Mouse (Mus musculus) liver, embryonic 14.5 days (tissue): ENCODE results near the gene Atxn1. TPM values are rescaled to one million over a fixed set of nuclear protein-coding genes. Genes with fewer than 3 reads are reported as not detected.
A peak's percentile ranks its signal among the peaks of the same experiment; 100 is the strongest.

ENCODE experiments used
- ATAC-seq: fragments of 200-750 bp; cut with Nextera tagmentation; 2 replicates; pipeline ENCODE4 v1.8.0; 2017; ENCODE audit warnings: moderate number of reproducible peaks, mild to moderate bottlenecking, moderate library complexity; ENCODE audit not compliant: insufficient read depth
- DNase-seq, 3 experiments: peaks; one replicate each; pipeline ENCODE4 v3.0.0-alpha.2; 2012 to 2013; ENCODE audit warnings: low read depth in 3 of 3, low spot score in 3 of 3
- H3K27ac ChIP-seq: fragments of 300-500 bp; sonication (generic); 2 replicates; pipeline ENCODE4 v1.5.1; 2014; ENCODE audit warnings: moderate library complexity, mild to moderate bottlenecking, control low read depth, inconsistent platforms
- H3K27me3 ChIP-seq: fragments of 300-500 bp; sonication (generic); 2 replicates; pipeline ENCODE4 v1.6.1; 2014; ENCODE audit warnings: mild to moderate bottlenecking, low read length, moderate library complexity; ENCODE audit not compliant: control insufficient read depth, insufficient read depth
- H3K36me3 ChIP-seq: fragments of 300-500 bp; sonication (generic); replicated peaks from 2 replicates; pipeline ENCODE4 v1.6.1; 2014; ENCODE audit warnings: low read depth; ENCODE audit not compliant: control insufficient read depth, insufficient read depth
- H3K4me1 ChIP-seq, 2 experiments: fragments of 200-500 bp in 1 of 2; fragments of 300-500 bp in 1 of 2; sonication (generic) in 1 of 2; replicated peaks; 2 replicates each; pipeline ENCODE4 v1.6.1; 2012 to 2014; ENCODE audit warnings: antibody characterized with exemption in 1 of 2, inconsistent platforms in 1 of 2, low read length in 1 of 2; ENCODE audit not compliant: control insufficient read depth in 2 of 2, insufficient read depth in 2 of 2
- H3K4me2 ChIP-seq: fragments of 300-500 bp; sonication (generic); 2 replicates; pipeline ENCODE4 v1.6.1; 2014; ENCODE audit warnings: low read depth, mild to moderate bottlenecking, control low read depth, moderate library complexity
- H3K4me3 ChIP-seq, 2 experiments: fragments of 200-500 bp in 1 of 2; fragments of 300-500 bp in 1 of 2; sonication (generic) in 1 of 2; 2 replicates each; pipeline ENCODE4 v1.5.1; 2012 to 2014; ENCODE audit warnings: low read depth in 2 of 2, low read length in 2 of 2, mild to moderate bottlenecking in 2 of 2, control low read depth in 1 of 2, inconsistent platforms in 1 of 2, moderate library complexity in 1 of 2; ENCODE audit not compliant: insufficient read depth in 1 of 2
- H3K9ac ChIP-seq: fragments of 300-500 bp; sonication (generic); replicated peaks from 2 replicates; pipeline ENCODE4 v1.6.1; 2014; ENCODE audit warnings: mild to moderate bottlenecking, control low read depth, moderate library complexity
- H3K9me3 ChIP-seq: fragments of 300-500 bp; sonication (generic); 2 replicates; pipeline ENCODE4 v1.6.1; 2016; ENCODE audit warnings: low read length, mixed read lengths; ENCODE audit not compliant: control insufficient read depth
- CTCF ChIP-seq: IDR thresholded peaks from 2 replicates; pipeline ENCODE4 v1.5.1; 2016; ENCODE audit warnings: antibody characterized with exemption, low read depth, control low read depth
- EP300 ChIP-seq: IDR thresholded peaks from 2 replicates; pipeline ENCODE4 v1.6.1; 2016; ENCODE audit warnings: antibody characterized with exemption, low read depth
- WGBS: fragments of 180-500 bp; shearing (Covaris S2); extraction: QIAGEN DNeasy Blood & Tissue Kit; methylation state at CpG from one replicate; pipeline ENCODE4 v1.1.7; 2014; ENCODE audit not compliant: insufficient replicate concordance; 5-methylcytosine and 5-hydroxymethylcytosine counted together
- polyA plus RNA-seq, 2 experiments: library from polyadenylated mRNA; depleted of rRNA in 1 of 2; stranded (reverse) in 1 of 2; unstranded in 1 of 2; fragments of >200 nt; fragmentation: Nextera tagmentation in 1 of 2; extraction: Ambion mirVana in 1 of 2; gene quantifications; 2 replicates each; pipeline versions ENCODE4 v1.2.1 to v1.2.3; 2012 to 2014

Atxn1 gene
- polyA plus RNA-seq, 2 experiments: 1.0 to 1.2 TPM

DNA sequence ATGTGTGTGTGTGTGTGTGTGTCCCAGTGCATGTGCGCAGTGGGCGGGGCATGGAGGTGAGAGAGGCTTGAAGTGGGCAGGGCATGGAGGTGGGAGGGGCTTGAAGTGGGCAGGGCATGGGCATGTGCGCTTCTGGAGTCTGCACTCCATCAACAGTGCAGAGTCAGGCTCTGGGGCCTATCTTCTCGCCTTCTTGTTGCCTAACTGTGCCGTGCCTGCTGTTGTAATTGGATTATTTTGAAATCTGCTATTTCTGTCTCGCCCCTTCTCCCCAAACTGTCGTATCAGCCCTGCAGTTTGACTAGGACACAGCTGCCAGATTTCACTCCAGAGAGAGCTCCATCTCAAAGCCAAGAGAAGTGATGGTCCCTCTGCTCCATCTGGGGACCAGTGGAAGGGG is 178.4 kb downstream of the Atxn1 start:
- 78% methylated on average over 7 of the region's 7 CpGs for WGBS
- H3K4me3 ChIP-seq: no peak overlapping the region
- no peak overlapping the region for H3K4me2 ChIP-seq
- TF ChIP-seq CTCF (no peak), EP300 (no peak)
- H3K27ac ChIP-seq: no peak overlapping the region
- no peaks in the 10 kb centered on the region for H3K36me3 ChIP-seq
- DNase-seq: no peak
- no peak for ATAC-seq
- H3K27me3 ChIP-seq: no peaks in the 10 kb centered on the region
- no peaks in the 10 kb centered on the region for H3K9me3 ChIP-seq
- H3K9ac ChIP-seq: no peak overlapping the region
- H3K4me1 ChIP-seq: no peaks in the 10 kb centered on the region

DNA sequence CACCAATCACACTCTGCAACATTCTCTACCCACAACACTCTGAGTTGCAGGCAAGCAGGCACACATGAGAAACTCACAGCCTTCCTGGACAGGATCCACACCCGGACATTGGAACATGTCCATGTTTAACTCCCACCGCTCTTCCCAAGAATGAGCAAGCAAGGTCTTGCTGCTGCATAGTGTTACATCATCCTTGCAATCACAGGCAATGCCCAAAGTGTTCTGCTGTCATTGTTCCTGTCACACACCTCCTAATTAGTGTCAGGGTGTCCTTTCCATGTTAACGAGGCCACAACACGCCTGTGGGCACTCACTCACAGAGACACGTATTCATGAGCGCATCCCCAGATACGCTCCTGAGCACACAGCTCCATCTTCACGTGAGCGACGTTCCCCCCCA is 181.1 kb downstream of the Atxn1 start:
- WGBS: 74% methylated on average over 10 of the region's 10 CpGs
- DNase-seq (no peak), ATAC-seq (no peak)
- Histone ChIP-seq H3K9ac (no peak overlapping the region), H3K27me3 (no peaks in the 10 kb centered on the region), H3K27ac (no peak overlapping the region), H3K4me3 (no peak overlapping the region), H3K9me3 (no peaks in the 10 kb centered on the region), H3K4me1 (no peaks in the 10 kb centered on the region), H3K4me2 (no peak overlapping the region), H3K36me3 (no peaks in the 10 kb centered on the region)
- no peak for TF ChIP-seq EP300
- TF ChIP-seq CTCF: no peak

DNA sequence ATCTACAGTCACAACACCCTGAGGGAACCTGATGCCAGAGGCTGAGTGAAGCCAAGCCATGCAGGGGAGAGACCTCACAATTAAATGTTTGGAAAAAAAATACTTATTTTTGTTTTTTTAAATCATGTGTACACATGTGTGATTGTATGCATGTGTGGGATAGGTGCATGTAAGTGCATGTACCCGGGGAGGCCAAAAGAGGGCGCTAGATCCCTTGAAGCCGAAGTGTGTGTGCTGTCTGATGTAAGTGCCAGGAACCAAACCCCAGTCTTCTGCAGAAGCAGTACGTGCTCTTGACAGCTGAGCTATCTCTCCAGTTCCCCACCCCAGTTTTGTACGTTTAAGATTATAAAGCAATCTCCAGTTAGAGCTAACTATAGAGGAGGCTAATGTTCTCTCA is 186.1 kb downstream of the Atxn1 start:
- Histone ChIP-seq H3K4me2 (no peak overlapping the region), H3K27me3 (no peaks in the 10 kb centered on the region), H3K9ac (no peak overlapping the region), H3K36me3 (no peaks in the 10 kb centered on the region), H3K9me3 (no peaks in the 10 kb centered on the region), H3K4me1 (peaks cover 2 to 6% of the 10 kb centered on the region in 2 experiments; a peak in 3 of 4 replicates), H3K4me3 (no peak overlapping the region), H3K27ac (no peak overlapping the region)
- no peak for ATAC-seq
- 71% methylated on average over 5 of the region's 5 CpGs for WGBS
- TF ChIP-seq EP300 (no peak), CTCF (peak; percentile 60)
- DNase-seq: no peak

DNA sequence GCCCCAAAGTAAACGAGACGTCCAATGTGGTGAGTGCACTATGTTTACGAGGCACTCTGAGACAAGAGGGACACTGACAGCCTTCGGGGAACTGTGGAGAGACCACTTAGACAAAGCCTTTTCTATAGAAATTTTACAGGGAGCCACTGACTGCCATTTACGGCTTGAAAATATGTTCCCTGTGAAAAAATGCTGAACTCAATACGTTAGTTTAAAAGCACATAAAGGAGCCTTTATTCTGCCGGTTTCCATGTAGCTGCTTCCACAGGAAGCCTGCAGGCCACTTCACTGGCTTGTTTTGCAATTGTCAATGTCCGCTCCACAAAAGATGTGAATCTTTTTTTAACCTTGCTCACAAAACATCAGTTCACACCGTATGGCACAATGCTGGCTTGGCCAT is 186.6 kb downstream of the Atxn1 start:
- DNase-seq (no peak), ATAC-seq (no peak)
- Histone ChIP-seq H3K4me3 (no peak overlapping the region), H3K4me2 (no peak overlapping the region), H3K36me3 (no peaks in the 10 kb centered on the region), H3K4me1 (peaks cover 2 to 6% of the 10 kb centered on the region in 2 experiments; a peak in 3 of 4 replicates), H3K9me3 (no peaks in the 10 kb centered on the region), H3K9ac (no peak overlapping the region), H3K27me3 (no peaks in the 10 kb centered on the region), H3K27ac (no peak overlapping the region)
- 58% methylated on average over 9 of the region's 9 CpGs for WGBS
- no peak for TF ChIP-seq CTCF
- TF ChIP-seq EP300: no peak

DNA sequence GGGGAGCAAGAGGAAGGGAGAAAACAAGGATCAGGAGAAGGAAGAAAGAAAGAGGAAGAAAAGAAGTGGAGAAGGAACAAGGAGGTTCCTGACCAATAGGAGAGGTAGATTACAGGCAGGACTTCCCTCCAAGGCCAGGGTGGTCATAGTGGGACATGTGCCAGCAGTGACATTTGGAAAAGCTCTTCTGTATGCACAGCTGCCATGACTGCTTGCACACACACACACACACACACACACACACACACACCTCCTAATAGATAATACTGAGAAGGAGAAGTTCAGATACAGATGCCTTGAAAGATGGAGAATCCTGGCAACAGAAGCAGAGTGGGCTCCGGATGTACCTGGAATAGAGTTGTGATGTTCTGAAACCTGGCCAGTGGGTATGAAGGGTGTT is 189.3 kb downstream of the Atxn1 start:
- no peaks in the 10 kb centered on the region for H3K36me3 ChIP-seq
- H3K27me3 ChIP-seq: no peaks in the 10 kb centered on the region
- ATAC-seq: no peak
- DNase-seq: no peak
- no peak overlapping the region for H3K4me3 ChIP-seq
- no peak overlapping the region for H3K9ac ChIP-seq
- H3K4me2 ChIP-seq: no peak overlapping the region
- no peak overlapping the region for H3K27ac ChIP-seq
- TF ChIP-seq CTCF: no peak
- TF ChIP-seq EP300: no peak
- no peaks in the 10 kb centered on the region for H3K9me3 ChIP-seq
- peaks cover 2 to 6% of the 10 kb centered on the region in 2 experiments; a peak in 3 of 4 replicates for H3K4me1 ChIP-seq
- WGBS: 69% methylated on average over 1 of the region's 1 CpGs
